Mouse (Mus musculus) hematopoietic multipotent progenitor cell, adult 10-12 weeks (in vitro differentiated cells): ENCODE measurements around the gene Mical2. TPM values are rescaled to one million over a fixed set of nuclear protein-coding genes. Genes with fewer than 3 reads are reported as not detected.

Experiments used
- polyA plus RNA-seq: library from polyadenylated mRNA; stranded (reverse); fragments of >175 nt; gene quantifications from 2 replicates; pipeline ENCODE4 v1.2.3, GENCODE M21; 2012; ENCODE audit warnings: low replicate concordance

Gene Mical2
- 1.0 and 1.7 TPM in 2 replicates for polyA plus RNA-seq

DNA sequence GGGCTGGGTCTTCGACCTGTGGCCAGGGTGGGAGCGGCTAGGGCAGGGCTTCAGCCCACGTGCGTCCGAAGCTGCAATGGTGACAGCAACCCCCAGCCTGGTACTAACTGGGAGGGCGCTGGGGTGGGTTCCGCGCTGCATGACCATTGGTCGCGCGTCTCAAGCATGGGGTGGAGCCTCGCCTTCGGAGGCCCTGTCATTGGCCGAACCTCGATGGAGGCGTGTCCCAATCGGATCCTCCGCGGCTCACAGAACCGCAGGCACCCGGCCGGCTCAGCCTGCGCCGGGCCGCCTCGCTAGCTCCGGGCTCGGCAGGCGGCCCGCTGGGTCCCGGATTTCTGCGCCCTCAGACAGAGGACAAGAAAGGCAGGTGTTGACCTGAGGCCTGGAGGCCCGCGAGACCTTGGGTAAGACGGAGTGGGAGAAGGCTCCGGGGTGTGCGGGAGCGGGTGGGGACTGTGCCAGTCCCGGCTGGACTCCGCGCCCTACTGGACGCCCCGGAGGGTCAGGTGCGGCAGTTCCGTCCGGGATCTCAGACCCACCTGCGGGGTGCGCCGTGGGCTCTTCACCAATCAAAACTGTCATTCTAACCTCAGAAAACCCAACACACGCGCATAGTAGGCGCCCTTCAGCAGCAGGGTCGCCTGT is at the start of gene Mical2:
Gene Mical2 (plus strand): TSS at position 242 of the 648 bp plus-strand sequence.

DNA sequence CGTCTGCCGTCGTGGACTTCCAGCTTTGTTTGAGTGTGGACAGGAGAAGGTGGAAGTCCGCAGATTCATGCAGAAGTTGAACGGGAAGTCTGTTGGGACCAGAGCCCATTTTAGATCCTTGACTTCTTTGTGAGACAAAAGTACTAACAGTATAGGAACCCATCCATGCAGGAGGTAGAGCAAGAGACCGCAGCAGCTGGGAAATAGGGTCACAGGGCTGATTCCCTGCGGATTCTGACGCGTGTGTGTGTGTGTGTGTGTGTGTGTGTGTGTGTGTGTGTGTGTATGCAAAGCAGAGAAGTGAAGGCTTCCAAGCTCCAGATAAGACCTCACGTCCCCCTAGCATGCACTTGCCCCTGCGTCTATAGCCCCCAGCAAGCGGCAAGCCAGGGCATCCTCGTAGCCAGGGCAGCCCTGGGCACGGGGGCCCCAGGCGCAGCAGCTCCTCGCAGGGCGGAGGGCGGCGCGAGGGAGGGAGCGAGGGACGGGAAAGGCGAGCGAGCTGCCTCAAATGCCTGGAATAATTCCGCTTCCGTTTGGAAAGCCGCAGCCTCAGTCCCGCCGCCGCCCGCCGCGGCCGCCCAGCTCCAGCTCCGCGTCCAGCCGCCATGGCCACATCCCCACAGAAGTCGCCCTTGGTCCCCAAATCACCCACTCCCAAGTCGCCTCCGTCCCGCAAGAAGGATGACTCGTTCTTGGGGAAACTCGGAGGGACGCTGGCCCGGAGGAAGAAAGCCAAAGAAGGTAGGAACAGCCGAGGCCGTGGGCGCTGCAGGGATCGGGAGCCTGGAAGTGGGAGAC is 201.9 kb downstream of the Mical2 start, which contains the start of gene Parva:
Gene Parva (plus strand): TSS at position 149 of the 801 bp plus-strand sequence.

Other genes starting within 250 kb of the Mical2 start
- gene Usp47, start 202.4 kb upstream of the Mical2 start, polyA plus RNA-seq, result 4.3 and 4.5 TPM in 2 replicates
- 0.07 and 0.25 TPM in 2 replicates for gene Dkk3, start 66.8 kb upstream of the Mical2 start, polyA plus RNA-seq
- 0.10 and 0.12 TPM in 2 replicates for gene Parva, start 201.6 kb downstream of the Mical2 start, polyA plus RNA-seq